Comparison of ENCODE assay signal across 25 mouse cellular contexts in the genomic region with DNA sequence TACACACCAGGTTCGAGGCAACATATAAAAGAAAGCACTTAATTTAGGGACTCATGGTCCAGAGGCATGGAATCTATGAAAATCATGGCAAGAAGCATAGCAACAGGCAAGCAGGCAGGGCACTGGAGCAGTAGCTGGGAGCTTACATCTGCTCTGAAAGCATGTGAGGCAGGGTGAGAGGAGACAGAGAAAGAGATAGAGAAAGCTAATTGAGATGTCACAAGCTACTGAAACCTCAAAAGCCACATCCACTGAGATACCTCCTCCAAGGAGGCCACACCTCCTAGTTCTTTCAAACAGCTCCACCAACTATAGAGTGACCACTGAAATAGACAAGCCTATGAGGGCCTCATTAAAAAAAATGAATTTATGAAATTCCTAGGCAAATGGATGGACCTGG. TPM values are rescaled to one million over a fixed set of nuclear protein-coding genes. Genes with fewer than 3 reads are reported as not detected.
A peak's percentile ranks its signal among the peaks of the same experiment; 100 is the strongest.
DNase-seq lines count a peak whose midpoint lies in the region; ATAC-seq and TF ChIP-seq lines count a peak whose summit lies in the region.
"Had no signal": no experiment of that assay in that cellular context is flagged by ENCODE, and none has a peak within 500 bp of the region (broad histone marks: within the 10 kb centered on the region; RNA-seq: fewer than 3 reads in every experiment).

No protein-coding gene starts in this region.

- peaks cover 5% of the 10 kb centered on the region for H3K4me1 ChIP-seq in heart, adult 2 months (ENCODE audit: control insufficient read depth, insufficient read depth, low read length)
- H3K4me1 ChIP-seq in forebrain, embryonic 14.5 days (ENCODE audit: control insufficient read depth, insufficient read depth, low read length): 0 out of 2 replicates have a peak, but pooled peaks cover 3% of the 10 kb centered on the region

- H3K36me3 ChIP-seq in heart, adult 2 months (ENCODE audit: control insufficient read depth, insufficient read depth, low read length): no peaks in the 10 kb centered on the region
- no peaks in the 10 kb centered on the region for H3K36me3 ChIP-seq in forebrain, embryonic 14.5 days (ENCODE audit: control insufficient read depth, insufficient read depth, low read length)
- H3K36me3 ChIP-seq: forebrain, embryonic 10.5 days; heart, embryonic 12.5 days; limb, embryonic 15.5 days had no signal

- H3K27ac ChIP-seq in heart, adult 2 months: no peak overlapping the region
- no peak overlapping the region for H3K27ac ChIP-seq in forebrain, embryonic 14.5 days (ENCODE audit: low read depth, low read length)
- H3K27ac ChIP-seq: forebrain, embryonic 10.5 days; hindbrain, postnatal 0 days; left cerebral cortex, adult 2 months; limb, embryonic 15.5 days; liver, embryonic 14.5 days had no signal

- 71% methylated on average over 1 of the region's 1 CpGs for WGBS in heart, adult 2 months
- WGBS in forebrain, embryonic 14.5 days: 91% methylated on average over 1 of the region's 1 CpGs

- TF ChIP-seq CTCF in heart, adult 2 months (IDR thresholded peaks at IDR 0.05): no peak
- TF ChIP-seq CTCF in Patski (IDR thresholded peaks at IDR 0.05): no peak

- peak; percentile 71 for DNase-seq in heart, adult 11 months
- no peak for DNase-seq in heart, adult 2 months
- no peak for DNase-seq in Patski (ENCODE audit: low read depth, low spot score)
- peak; percentile 59 to 71 for DNase-seq in natural killer cell, adult 2 months (ENCODE audit: low spot score in 2 of 2)
- no peak for DNase-seq in right cerebral cortex, postnatal 14 days
- DNase-seq in cerebellum, adult 8-10 months: no peak
- no peak for DNase-seq in forebrain, embryonic 14.5 days (ENCODE audit: low spot score)
- DNase-seq: adrenal gland, postnatal 36 days; cerebellum, adult 9-11 months; heart, postnatal 14 days; kidney, adult 11 months; kidney, postnatal 4 days; layer of hippocampus, adult 9-11 months; left cerebral cortex, postnatal 4 days; lung, embryonic 14.5 days; lung, postnatal 4 days; thymus, postnatal 14 days had no signal

- ATAC-seq in Patski: peak; percentile 8
- peak; percentile 80 for ATAC-seq in inflammation-experienced regulatory T-cells, adult 6 months
- ATAC-seq in forebrain, embryonic 14.5 days: no peak
- ATAC-seq: hindbrain, postnatal 0 days had no signal

- no peak for TF ChIP-seq EP300 in heart, adult 2 months (IDR thresholded peaks at IDR 0.05; ENCODE audit: insufficient read depth, low read depth, low read length)

- H3K9me3 ChIP-seq in forebrain, embryonic 14.5 days (replicated peaks; ENCODE audit: control insufficient read depth, low read length): no peaks in the 10 kb centered on the region
- H3K9me3 ChIP-seq: forebrain, embryonic 10.5 days; heart, embryonic 12.5 days; limb, embryonic 15.5 days had no signal

- no peaks in the 10 kb centered on the region for H3K27me3 ChIP-seq in heart, adult 2 months (ENCODE audit: control insufficient read depth, insufficient read depth, low read length)
- H3K27me3 ChIP-seq in Patski: no peaks in the 10 kb centered on the region
- H3K27me3 ChIP-seq in forebrain, embryonic 14.5 days (replicated peaks; ENCODE audit: control insufficient read depth, insufficient read depth, low read length): no peaks in the 10 kb centered on the region
- H3K27me3 ChIP-seq: heart, embryonic 12.5 days; limb, embryonic 15.5 days had no signal

- intact Hi-C loops in heart, adult 2 months (cut with DNase I): no loop called here

- no peaks in the 10 kb centered on the region for H3K79me2 ChIP-seq in heart, adult 2 months (replicated peaks; ENCODE audit: control insufficient read depth, insufficient read depth, low read length)

- H3K9ac ChIP-seq in heart, adult 2 months (ENCODE audit: low read depth, low read length): no peak overlapping the region
- no peak overlapping the region for H3K9ac ChIP-seq in forebrain, embryonic 14.5 days (ENCODE audit: low read length)
- H3K9ac ChIP-seq: heart, embryonic 12.5 days; limb, embryonic 15.5 days; liver, embryonic 14.5 days; lung, embryonic 14.5 days had no signal

- POLR2A ChIA-PET in Patski (lab: Charles Lee): no interaction called here

- in situ Hi-C loops in Patski (cut with MboI; ENCODE audit: low pct_unique_long_range_greater_than_20kb): no loop called here

- no peak overlapping the region for H3K4me3 ChIP-seq in heart, adult 2 months
- no peak overlapping the region for H3K4me3 ChIP-seq in forebrain, embryonic 14.5 days (ENCODE audit: low read depth, low read length)
- H3K4me3 ChIP-seq: forebrain, embryonic 10.5 days; heart, embryonic 12.5 days; left cerebral cortex, adult 2 months; limb, embryonic 15.5 days had no signal

- TF ChIP-seq POLR2A in heart, adult 2 months (IDR thresholded peaks at IDR 0.05; ENCODE audit: insufficient read depth, low read depth, low read length): no peak

- H3K4me2 ChIP-seq in forebrain, embryonic 14.5 days (ENCODE audit: low read length): no peak overlapping the region
- H3K4me2 ChIP-seq: heart, embryonic 12.5 days; limb, embryonic 15.5 days; lung, embryonic 14.5 days; midbrain, embryonic 11.5 days had no signal

- CTCF ChIA-PET in Patski (lab: Charles Lee): interaction anchor here (0.9 kb wide), 1 partner anchor 10 kb away, joined by 3 read pairs; no protein-coding TSS in a partner anchor

RNA-seq across cellular contexts. Expression of a gene that starts 45.6 kb away (rescaled TPM):
- total RNA-seq in heart, adult 2 months (2021): 10 to 100 TPM; 53.8 to 72.1 TPM
- polyA plus RNA-seq in heart, adult 2 months (2012; rRNA removed): 67.0 and 90.6 TPM in 2 replicates
- 1.6 TPM for polyA plus RNA-seq in Patski (2021)
- polyA plus RNA-seq in inflammation-experienced regulatory T-cells, adult 6 months (2017; shearing (Covaris generic)): 100 to 1,000 TPM; 148 to 162 (median 162) TPM
- polyA plus RNA-seq in forebrain, embryonic 14.5 days (2014; fragmentation: Nextera tagmentation; extraction: Ambion mirVana): 21.2 and 24.5 TPM in 2 replicates

Comparison
In these comparisons a context has a peak if more than half of its experiments do, and no peak if none do; other contexts are left out.
1. DNase-seq: peak in heart, adult 11 months (single experiment) and natural killer cell, adult 2 months (2 of 2); none in heart, adult 2 months (0 of 2), Patski (single experiment), right cerebral cortex, postnatal 14 days (single experiment), cerebellum, adult 8-10 months (single experiment) and forebrain, embryonic 14.5 days (single experiment).